Mouse (Mus musculus) myocyte (in vitro differentiated cells): Measurements from ENCODE around the gene Trabd2b. TPM values are rescaled to one million over a fixed set of nuclear protein-coding genes. Genes with fewer than 3 reads are reported as not detected.

Source experiments
- H3K27me3 ChIP-seq: one replicate; pipeline ENCODE4 v1.6.1; 2011; ENCODE audit not compliant: control insufficient read depth, insufficient read depth, insufficient read length
- H3K36me3 ChIP-seq: one replicate; pipeline ENCODE4 v1.6.1; 2011; ENCODE audit not compliant: control insufficient read depth, insufficient read depth
- H3K4me2 ChIP-seq: one replicate; pipeline ENCODE4 v1.6.1; 2011; ENCODE audit warnings: low read depth, control low read depth
- H3K4me3 ChIP-seq: one replicate; pipeline ENCODE4 v1.5.1; 2011; ENCODE audit warnings: mild to moderate bottlenecking, control low read depth, moderate library complexity
- H3K79me2 ChIP-seq: one replicate; pipeline ENCODE4 v1.6.1; 2011; ENCODE audit not compliant: control insufficient read depth, insufficient read depth
- H3ac ChIP-seq: one replicate; pipeline ENCODE4 v1.6.1; 2011; ENCODE audit not compliant: control insufficient read depth, insufficient read length
- CEBPB ChIP-seq: IDR thresholded peaks from 2 replicates; pipeline ENCODE4 v1.6.1; 2011; ENCODE audit warnings: mild to moderate bottlenecking, moderate library complexity; ENCODE audit not compliant: poor library complexity, insufficient read depth, severe bottlenecking
- E2F4 ChIP-seq: IDR thresholded peaks from one replicate; pipeline ENCODE4 v1.6.1; 2011; ENCODE audit warnings: mild to moderate bottlenecking, control low read depth, moderate library complexity; ENCODE audit not compliant: insufficient read depth
- MAX ChIP-seq: IDR thresholded peaks from one replicate; pipeline ENCODE4 v1.6.1; 2011; ENCODE audit warnings: low read depth, mild to moderate bottlenecking, control low read depth
- MYOD1 ChIP-seq, 3 experiments: IDR thresholded peaks; one replicate each; pipeline ENCODE4 v1.6.1; 2011; ENCODE audit warnings: control low read depth in 2 of 3, low read depth in 2 of 3, mild to moderate bottlenecking in 2 of 3, moderate library complexity in 1 of 3; ENCODE audit not compliant: insufficient read length in 2 of 3, control insufficient read depth in 1 of 3
- MYOG ChIP-seq, 3 experiments: IDR thresholded peaks; one replicate each; pipeline ENCODE4 v1.6.1; 2011; ENCODE audit warnings: control low read depth in 2 of 3, low read depth in 2 of 3, mild to moderate bottlenecking in 2 of 3; ENCODE audit not compliant: insufficient read length in 2 of 3, control insufficient read depth in 1 of 3, insufficient read depth in 1 of 3
- POLR2A ChIP-seq: IDR thresholded peaks from one replicate; pipeline ENCODE4 v1.6.1; 2011; ENCODE audit warnings: low read depth, mild to moderate bottlenecking, control low read depth, moderate library complexity; ENCODE audit not compliant: insufficient read length
- POLR2AphosphoS2 ChIP-seq: IDR thresholded peaks from one replicate; pipeline ENCODE4 v1.6.1; 2011; ENCODE audit warnings: low read depth, control low read depth; ENCODE audit not compliant: insufficient read length
- REST ChIP-seq: IDR thresholded peaks from one replicate; pipeline ENCODE4 v1.6.1; 2011; ENCODE audit warnings: mild to moderate bottlenecking, control low read depth, moderate library complexity; ENCODE audit not compliant: insufficient read depth, insufficient read length
- SRF ChIP-seq: IDR thresholded peaks from one replicate; pipeline ENCODE4 v1.6.1; 2011; ENCODE audit warnings: low read depth; ENCODE audit not compliant: control insufficient read depth, insufficient read length
- TCF12 ChIP-seq: IDR thresholded peaks from one replicate; pipeline ENCODE4 v1.6.1; 2011; ENCODE audit warnings: mild to moderate bottlenecking, control low read depth; ENCODE audit not compliant: poor library complexity, insufficient read depth, severe bottlenecking
- TCF3 ChIP-seq: IDR thresholded peaks from one replicate; pipeline ENCODE4 v1.6.1; 2011; ENCODE audit warnings: low read depth, control low read depth; ENCODE audit not compliant: insufficient read length
- USF1 ChIP-seq: IDR thresholded peaks from one replicate; pipeline ENCODE4 v1.6.1; 2011; ENCODE audit warnings: low read depth, mild to moderate bottlenecking, control low read depth, moderate library complexity
- polyA plus RNA-seq: library from polyadenylated mRNA; unstranded; fragments of >200 nt; fragmentation: generic; extraction: Trizol; gene quantifications from one replicate; pipeline ENCODE4 v1.2.1, GENCODE M21; 2012; ENCODE audit warnings: missing spikeins

The Trabd2b gene
- polyA plus RNA-seq, 1 experiment = 0.79 TPM

DNA sequence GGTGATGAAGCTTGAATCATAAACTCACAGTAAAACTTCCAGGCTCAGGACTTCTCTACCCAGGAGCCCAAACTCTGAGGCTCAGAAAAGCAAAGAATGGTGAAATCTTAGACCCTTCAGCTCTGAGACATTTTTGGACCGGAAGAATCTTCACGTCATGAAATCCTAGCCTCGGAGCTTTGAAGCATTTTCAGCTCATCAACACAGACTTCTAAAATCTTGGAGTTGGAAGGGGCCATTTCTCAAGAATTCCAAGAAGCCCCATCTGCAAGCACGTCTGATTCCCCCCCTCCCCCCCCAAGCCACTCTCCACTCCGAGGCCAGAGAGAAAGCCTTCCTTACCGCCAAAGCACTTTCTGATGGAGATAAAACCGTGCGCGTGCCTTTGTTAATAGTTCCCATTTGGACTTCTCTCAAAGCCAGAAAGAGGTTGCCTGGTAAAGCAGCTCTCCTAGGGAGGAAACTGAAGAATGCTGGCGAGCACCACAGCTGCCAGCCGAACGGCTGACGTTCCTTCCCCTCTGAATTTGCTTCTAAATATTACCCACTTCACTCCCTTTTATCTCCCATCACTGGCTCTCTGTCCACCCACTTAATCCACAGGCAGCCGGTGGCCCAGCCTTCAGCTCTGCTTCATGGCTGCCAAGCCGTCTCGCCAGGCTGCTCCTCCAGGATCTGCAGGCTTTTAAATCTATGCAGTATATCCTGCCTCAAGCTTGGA is 9.6 kb downstream of the Trabd2b start:
- Histone ChIP-seq H3K4me2 (no peak overlapping the region), H3K36me3 (no peaks in the 10 kb centered on the region), H3K4me3 (no peak overlapping the region), H3K79me2 (no peaks in the 10 kb centered on the region), H3K27me3 (no peaks in the 10 kb centered on the region), H3ac (no peak overlapping the region)
- TF ChIP-seq CEBPB (no peak), TCF12 (no peak), REST (no peak), USF1 (no peak), E2F4 (no peak), MYOD1 (IDR thresholded peaks at IDR 0.05; ENCODE audit: control insufficient read depth in 1 of 3, insufficient read length in 2 of 3, low read depth in 2 of 3) (peak in 1 of 3 experiments; percentile 42)

DNA sequence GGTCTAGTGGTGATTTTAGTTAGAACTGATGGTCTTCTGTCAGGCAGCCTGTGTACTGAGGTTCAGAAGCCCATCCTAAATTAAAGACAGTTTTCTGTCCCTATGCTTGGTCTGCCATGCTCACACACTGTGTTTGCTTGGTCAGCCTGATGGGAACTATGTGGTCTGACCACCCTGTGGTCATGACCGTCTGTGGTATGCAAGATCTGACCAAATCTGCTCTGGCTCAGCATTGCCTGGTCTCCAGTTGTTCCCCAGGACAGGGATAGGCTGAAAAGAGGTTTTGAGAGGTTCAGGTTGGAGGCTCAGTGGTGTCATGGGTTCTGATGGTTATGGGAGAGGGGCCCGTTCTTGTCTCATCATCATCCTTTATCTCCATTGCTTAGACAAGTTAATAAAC is 13.6 kb downstream of the Trabd2b start:
- no peaks in the 10 kb centered on the region for H3K36me3 ChIP-seq
- H3K79me2 ChIP-seq = no peaks in the 10 kb centered on the region
- no peak overlapping the region for H3K4me2 ChIP-seq
- H3K27me3 ChIP-seq = peaks cover 15% of the 10 kb centered on the region
- TF ChIP-seq MAX = no peak
- TF ChIP-seq MYOG (IDR thresholded peaks at IDR 0.05; ENCODE audit: control insufficient read depth in 1 of 3, insufficient read depth in 1 of 3, insufficient read length in 2 of 3, low read depth in 2 of 3) = peak in 1 of 3 experiments; percentile 40
- no peak for TF ChIP-seq E2F4
- TF ChIP-seq MYOD1 (IDR thresholded peaks at IDR 0.05; ENCODE audit: control insufficient read depth in 1 of 3, insufficient read length in 2 of 3, low read depth in 2 of 3) = peak in 2 of 3 experiments; percentile 13 to 53
- TF ChIP-seq REST = no peak
- no peak overlapping the region for H3ac ChIP-seq
- no peak overlapping the region for H3K4me3 ChIP-seq

DNA sequence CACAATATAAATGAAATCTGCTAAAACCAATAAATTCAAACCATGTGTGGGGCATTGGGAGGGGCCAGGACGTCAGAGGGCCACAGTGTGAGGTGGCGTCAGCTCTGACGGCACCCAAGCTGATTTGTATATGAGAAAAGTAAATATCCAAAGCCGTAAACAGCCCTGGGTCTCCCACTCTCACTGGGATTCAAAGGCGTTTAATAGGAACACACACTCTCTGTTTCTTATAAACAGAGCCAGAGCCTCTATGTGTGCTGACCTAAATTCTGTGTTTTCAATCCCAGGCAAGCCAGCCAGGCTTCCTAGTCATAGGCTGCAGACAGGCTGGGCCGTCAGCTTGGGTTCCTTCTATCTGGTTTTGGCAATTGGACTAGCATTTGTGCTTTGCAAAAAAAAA is 16.6 kb downstream of the Trabd2b start:
- no peak overlapping the region for H3K4me3 ChIP-seq
- TF ChIP-seq POLR2AphosphoS2 = no peak
- no peak for TF ChIP-seq MAX
- TF ChIP-seq MYOG (IDR thresholded peaks at IDR 0.05; ENCODE audit: control insufficient read depth in 1 of 3, insufficient read depth in 1 of 3, insufficient read length in 2 of 3, low read depth in 2 of 3) = no peak
- TF ChIP-seq SRF = no peak
- TF ChIP-seq TCF3 = no peak
- TF ChIP-seq REST = no peak
- no peak for TF ChIP-seq USF1
- no peak for TF ChIP-seq CEBPB
- TF ChIP-seq POLR2A = no peak
- no peak for TF ChIP-seq E2F4
- no peak for TF ChIP-seq MYOD1 (IDR thresholded peaks at IDR 0.05; ENCODE audit: control insufficient read depth in 1 of 3, insufficient read length in 2 of 3, low read depth in 2 of 3)
- no peak for TF ChIP-seq TCF12
- no peak overlapping the region for H3ac ChIP-seq
- no peaks in the 10 kb centered on the region for H3K79me2 ChIP-seq
- H3K27me3 ChIP-seq = peaks cover 15% of the 10 kb centered on the region
- H3K4me2 ChIP-seq = no peak overlapping the region
- H3K36me3 ChIP-seq = no peaks in the 10 kb centered on the region

- Histone ChIP-seq H3K4me2 (no peak overlapping the region), H3K36me3 (no peaks in the 10 kb centered on the region), H3K4me3 (no peak overlapping the region), H3ac (no peak overlapping the region), H3K27me3 (peaks cover 15% of the 10 kb centered on the region), H3K79me2 (no peaks in the 10 kb centered on the region)
- no peak for TF ChIP-seq MYOG (IDR thresholded peaks at IDR 0.05; ENCODE audit: control insufficient read depth in 1 of 3, insufficient read depth in 1 of 3, insufficient read length in 2 of 3, low read depth in 2 of 3)
- TF ChIP-seq MYOD1 (IDR thresholded peaks at IDR 0.05; ENCODE audit: control insufficient read depth in 1 of 3, insufficient read length in 2 of 3, low read depth in 2 of 3) = no peak
- TF ChIP-seq E2F4 = no peak
- no peak for TF ChIP-seq POLR2AphosphoS2
- no peak for TF ChIP-seq USF1
Observed at GRCm38 (mm10) chr4:114425808-114426207, 19.3 kb downstream of the Trabd2b start.

DNA sequence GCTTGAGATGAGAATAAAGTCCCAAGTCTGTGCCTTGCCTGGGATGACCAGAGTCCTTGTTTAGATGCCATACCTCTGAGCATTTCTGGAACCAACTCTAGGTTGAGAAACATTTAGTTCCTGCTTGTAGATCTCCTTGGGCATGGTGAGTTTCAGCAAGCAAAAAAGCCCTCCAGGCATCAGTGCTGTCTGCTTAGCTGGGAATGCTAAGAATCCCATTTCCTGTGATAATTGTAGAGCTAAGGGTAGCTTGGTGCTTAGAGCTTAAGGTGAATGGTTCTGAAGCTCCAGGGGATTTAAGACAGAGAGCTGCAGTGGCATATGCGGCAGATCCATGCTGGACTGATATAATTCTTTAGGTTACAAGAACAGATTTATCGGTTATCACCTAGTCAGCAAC is 26.2 kb downstream of the Trabd2b start:
- TF ChIP-seq CEBPB = no peak
- TF ChIP-seq POLR2A = no peak
- TF ChIP-seq REST = no peak
- TF ChIP-seq MYOD1 (IDR thresholded peaks at IDR 0.05; ENCODE audit: control insufficient read depth in 1 of 3, insufficient read length in 2 of 3, low read depth in 2 of 3) = no peak
- no peak for TF ChIP-seq TCF12
- no peak for TF ChIP-seq MYOG (IDR thresholded peaks at IDR 0.05; ENCODE audit: control insufficient read depth in 1 of 3, insufficient read depth in 1 of 3, insufficient read length in 2 of 3, low read depth in 2 of 3)
- no peak for TF ChIP-seq E2F4
- TF ChIP-seq POLR2AphosphoS2 = no peak
- TF ChIP-seq USF1 = no peak
- no peak for TF ChIP-seq MAX
- no peak for TF ChIP-seq SRF
- TF ChIP-seq TCF3 = no peak
- no peak overlapping the region for H3ac ChIP-seq
- H3K4me2 ChIP-seq = no peak overlapping the region
- no peaks in the 10 kb centered on the region for H3K27me3 ChIP-seq
- H3K4me3 ChIP-seq = no peak overlapping the region
- H3K36me3 ChIP-seq = no peaks in the 10 kb centered on the region
- no peaks in the 10 kb centered on the region for H3K79me2 ChIP-seq
